Mouse (Mus musculus): Measurements from ENCODE around the gene Rbms3. TPM values are rescaled to one million over a fixed set of nuclear protein-coding genes. Genes with fewer than 3 reads are reported as not detected.

Rbms3 gene
- total and polyA plus RNA-seq, 2 experiments, result 2.4 to 4.0 TPM

DNA sequence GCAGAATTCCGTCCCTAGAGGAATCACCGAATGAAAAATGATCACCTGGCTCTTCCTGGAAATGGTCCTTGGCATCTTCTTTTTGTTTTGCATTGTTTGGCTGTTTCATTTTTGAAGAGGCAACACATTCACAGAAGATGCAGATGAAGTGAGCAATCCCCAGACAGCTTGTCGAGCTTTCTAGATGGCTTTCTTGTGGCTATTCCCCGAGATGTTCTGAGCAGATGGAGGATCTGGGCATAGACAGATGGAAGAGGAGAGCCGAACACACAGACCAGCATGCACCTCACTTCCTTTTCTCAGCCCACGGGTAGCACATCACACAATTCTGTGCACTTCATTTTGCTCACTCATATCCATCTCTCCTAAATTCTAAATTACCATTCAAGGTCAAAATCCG is 1063.0 kb downstream of the Rbms3 start:
- no peaks in the 10 kb centered on the region for H3K4me1 ChIP-seq (ENCODE audit: control insufficient read depth, insufficient read depth, low read length)
- 88% methylated on average over 7 of the region's 7 CpGs for WGBS
- no peak for TF ChIP-seq POLR2A (IDR thresholded peaks at IDR 0.05; ENCODE audit: extremely low read depth, insufficient read depth, low read length)
- no peak for TF ChIP-seq CTCF (IDR thresholded peaks at IDR 0.05; ENCODE audit: low read depth, low read length)
- H3K36me3 ChIP-seq (ENCODE audit: control insufficient read depth, insufficient read depth, low read length), result no peaks in the 10 kb centered on the region
- H3K4me3 ChIP-seq (ENCODE audit: insufficient read depth, low read depth, low read length), result no peak overlapping the region
- no peaks in the 10 kb centered on the region for H3K79me2 ChIP-seq (ENCODE audit: control insufficient read depth, insufficient read depth, low read length)
- no peaks in the 10 kb centered on the region for H3K27me3 ChIP-seq (ENCODE audit: control insufficient read depth, insufficient read depth, low read length)
- no peak overlapping the region for H3K27ac ChIP-seq (replicated peaks; ENCODE audit: insufficient read depth, low read depth, low read length)
- no peak for DNase-seq (ENCODE audit: extremely low read depth, low read depth, low spot score)
- no peak overlapping the region for H3K9ac ChIP-seq (ENCODE audit: low read depth, low read length)

GRCm38 (mm10) chr9:116557781-116558180 is 1071.9 kb downstream of the Rbms3 start:
- Histone ChIP-seq H3K9ac (ENCODE audit: low read depth, low read length) (no peak overlapping the region), H3K27ac (replicated peaks; ENCODE audit: insufficient read depth, low read depth, low read length) (no peak overlapping the region), H3K27me3 (ENCODE audit: control insufficient read depth, insufficient read depth, low read length) (no peaks in the 10 kb centered on the region), H3K4me3 (ENCODE audit: insufficient read depth, low read depth, low read length) (no peak overlapping the region), H3K4me1 (ENCODE audit: control insufficient read depth, insufficient read depth, low read length) (0 out of 2 replicates have a peak, but pooled peaks cover 2% of the 10 kb centered on the region), H3K79me2 (ENCODE audit: control insufficient read depth, insufficient read depth, low read length) (no peaks in the 10 kb centered on the region), H3K36me3 (ENCODE audit: control insufficient read depth, insufficient read depth, low read length) (no peaks in the 10 kb centered on the region)
- TF ChIP-seq CTCF (IDR thresholded peaks at IDR 0.05; ENCODE audit: low read depth, low read length), result no peak
- TF ChIP-seq POLR2A (IDR thresholded peaks at IDR 0.05; ENCODE audit: extremely low read depth, insufficient read depth, low read length), result no peak
- 80% methylated on average over 5 of the region's 5 CpGs for WGBS
- no peak for DNase-seq (ENCODE audit: extremely low read depth, low read depth, low spot score)

DNA sequence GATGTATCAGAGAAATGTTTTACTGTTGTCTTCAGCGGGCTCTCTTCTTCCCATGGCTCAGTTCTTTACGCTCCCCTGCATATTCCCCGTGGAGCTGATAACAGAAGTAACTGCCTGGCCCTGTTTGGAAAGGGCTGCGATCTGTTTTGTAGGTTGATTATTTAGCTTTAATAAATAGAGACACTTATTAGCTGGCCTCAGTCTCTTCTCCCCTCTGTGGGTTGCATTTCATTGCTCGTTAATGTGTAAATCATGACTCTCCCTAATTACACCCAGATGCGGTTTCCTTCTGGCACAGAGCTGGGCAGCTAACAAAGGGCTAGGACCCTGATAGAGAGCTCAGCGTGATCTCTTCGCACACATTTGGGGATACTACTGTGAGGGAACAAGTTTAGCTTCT is 1073.1 kb downstream of the Rbms3 start:
- Histone ChIP-seq H3K4me3 (ENCODE audit: insufficient read depth, low read depth, low read length) (no peak overlapping the region), H3K9ac (ENCODE audit: low read depth, low read length) (no peak overlapping the region), H3K27ac (replicated peaks; ENCODE audit: insufficient read depth, low read depth, low read length) (no peak overlapping the region), H3K4me1 (ENCODE audit: control insufficient read depth, insufficient read depth, low read length) (0 out of 2 replicates have a peak, but pooled peaks cover 2% of the 10 kb centered on the region), H3K27me3 (ENCODE audit: control insufficient read depth, insufficient read depth, low read length) (no peaks in the 10 kb centered on the region), H3K36me3 (ENCODE audit: control insufficient read depth, insufficient read depth, low read length) (no peaks in the 10 kb centered on the region), H3K79me2 (ENCODE audit: control insufficient read depth, insufficient read depth, low read length) (no peaks in the 10 kb centered on the region)
- no peak for DNase-seq (ENCODE audit: extremely low read depth, low read depth, low spot score)
- 58% methylated on average over 8 of the region's 8 CpGs for WGBS
- no peak for TF ChIP-seq CTCF (IDR thresholded peaks at IDR 0.05; ENCODE audit: low read depth, low read length)

GRCm38 (mm10) chr9:116553181-116553580 is 1076.5 kb downstream of the Rbms3 start:
- 0 out of 2 replicates have a peak, but pooled peaks cover 2% of the 10 kb centered on the region for H3K4me1 ChIP-seq (ENCODE audit: control insufficient read depth, insufficient read depth, low read length)
- no peak overlapping the region for H3K4me3 ChIP-seq (ENCODE audit: insufficient read depth, low read depth, low read length)
- DNase-seq (ENCODE audit: extremely low read depth, low read depth, low spot score), result no peak
- H3K9ac ChIP-seq (ENCODE audit: low read depth, low read length), result no peak overlapping the region
- peak; percentile 50 for TF ChIP-seq CTCF (IDR thresholded peaks at IDR 0.05; ENCODE audit: low read depth, low read length)
- no peak for TF ChIP-seq POLR2A (IDR thresholded peaks at IDR 0.05; ENCODE audit: extremely low read depth, insufficient read depth, low read length)
- 83% methylated on average over 3 of the region's 3 CpGs for WGBS
- no peaks in the 10 kb centered on the region for H3K79me2 ChIP-seq (ENCODE audit: control insufficient read depth, insufficient read depth, low read length)
- H3K36me3 ChIP-seq (ENCODE audit: control insufficient read depth, insufficient read depth, low read length), result no peaks in the 10 kb centered on the region
- H3K27ac ChIP-seq (replicated peaks; ENCODE audit: insufficient read depth, low read depth, low read length), result no peak overlapping the region
- no peaks in the 10 kb centered on the region for H3K27me3 ChIP-seq (ENCODE audit: control insufficient read depth, insufficient read depth, low read length)

GRCm38 (mm10) chr9:116546156-116546555 is 1083.6 kb downstream of the Rbms3 start:
- DNase-seq (ENCODE audit: extremely low read depth, low read depth, low spot score), result no peak
- Histone ChIP-seq H3K36me3 (ENCODE audit: control insufficient read depth, insufficient read depth, low read length) (no peaks in the 10 kb centered on the region), H3K27ac (replicated peaks; ENCODE audit: insufficient read depth, low read depth, low read length) (no peak overlapping the region), H3K4me1 (ENCODE audit: control insufficient read depth, insufficient read depth, low read length) (no peaks in the 10 kb centered on the region), H3K4me3 (ENCODE audit: insufficient read depth, low read depth, low read length) (no peak overlapping the region), H3K79me2 (ENCODE audit: control insufficient read depth, insufficient read depth, low read length) (no peaks in the 10 kb centered on the region), H3K9ac (ENCODE audit: low read depth, low read length) (no peak overlapping the region), H3K27me3 (ENCODE audit: control insufficient read depth, insufficient read depth, low read length) (no peaks in the 10 kb centered on the region)
- TF ChIP-seq CTCF (IDR thresholded peaks at IDR 0.05; ENCODE audit: low read depth, low read length) (no peak), POLR2A (IDR thresholded peaks at IDR 0.05; ENCODE audit: extremely low read depth, insufficient read depth, low read length) (no peak)
- 86% methylated on average over 4 of the region's 4 CpGs for WGBS

GRCm38 (mm10) chr9:116542793-116543192 is 1086.9 kb downstream of the Rbms3 start:
- no peak overlapping the region for H3K27ac ChIP-seq (replicated peaks; ENCODE audit: insufficient read depth, low read depth, low read length)
- no peaks in the 10 kb centered on the region for H3K4me1 ChIP-seq (ENCODE audit: control insufficient read depth, insufficient read depth, low read length)
- no peak overlapping the region for H3K4me3 ChIP-seq (ENCODE audit: insufficient read depth, low read depth, low read length)
- DNase-seq (ENCODE audit: extremely low read depth, low read depth, low spot score), result no peak
- no peaks in the 10 kb centered on the region for H3K36me3 ChIP-seq (ENCODE audit: control insufficient read depth, insufficient read depth, low read length)
- no peak overlapping the region for H3K9ac ChIP-seq (ENCODE audit: low read depth, low read length)
- no peaks in the 10 kb centered on the region for H3K79me2 ChIP-seq (ENCODE audit: control insufficient read depth, insufficient read depth, low read length)
- WGBS, result 83% methylated on average over 4 of the region's 4 CpGs
- H3K27me3 ChIP-seq (ENCODE audit: control insufficient read depth, insufficient read depth, low read length), result no peaks in the 10 kb centered on the region
- no peak for TF ChIP-seq POLR2A (IDR thresholded peaks at IDR 0.05; ENCODE audit: extremely low read depth, insufficient read depth, low read length)
- no peak for TF ChIP-seq CTCF (IDR thresholded peaks at IDR 0.05; ENCODE audit: low read depth, low read length)

Data from liver, adult 2 months (tissue).